Mouse (Mus musculus) G1E (cell line): ENCODE results near the gene Crybg1.

Experiments used
- CTCF ChIP-seq: IDR thresholded peaks from 2 replicates; pipeline ENCODE4 v1.5.1; 2012; ENCODE audit warnings: low read depth, low read length, inconsistent platforms, mixed read lengths
- GATA1 ChIP-seq: IDR thresholded peaks from 2 replicates; pipeline ENCODE4 v1.6.1; 2012; ENCODE audit warnings: borderline replicate concordance, low read length, inconsistent platforms, mixed read lengths
- TAL1 ChIP-seq: conservative IDR thresholded peaks from 2 replicates; pipeline ENCODE4 v1.6.1; 2012; ENCODE audit warnings: low read depth, low read length, inconsistent platforms, mixed read lengths

DNA sequence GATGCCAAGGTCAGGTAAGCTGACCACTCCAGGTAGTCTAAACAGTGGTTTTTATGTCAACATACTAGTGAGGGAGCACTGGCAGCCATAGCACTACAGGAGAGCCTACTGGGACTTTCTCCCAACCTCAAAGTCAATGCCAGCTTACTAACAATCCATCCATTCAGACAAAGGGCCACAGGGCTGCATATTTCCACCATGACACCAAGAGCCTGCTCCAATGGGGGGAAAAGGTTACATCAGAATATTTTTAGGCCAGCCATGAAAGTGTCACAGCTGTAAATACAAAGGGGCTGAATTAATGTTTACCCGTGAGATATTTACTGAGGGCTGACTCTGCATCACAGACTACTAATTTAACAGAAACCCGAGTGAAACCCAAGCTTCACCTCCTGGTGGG lies 175.4 kb downstream of the Crybg1 start:
- TF ChIP-seq CTCF, result no peak
- no peak for TF ChIP-seq GATA1
- TF ChIP-seq TAL1, result no peak
